Mouse (Mus musculus): Measurements from ENCODE around the gene Hps4. TPM values are rescaled to one million over a fixed set of nuclear protein-coding genes. Genes with fewer than 3 reads are reported as not detected.

Hps4 gene
- total RNA-seq, 2 experiments from 2014 or later = 27.8 to 33.6 TPM

DNA sequence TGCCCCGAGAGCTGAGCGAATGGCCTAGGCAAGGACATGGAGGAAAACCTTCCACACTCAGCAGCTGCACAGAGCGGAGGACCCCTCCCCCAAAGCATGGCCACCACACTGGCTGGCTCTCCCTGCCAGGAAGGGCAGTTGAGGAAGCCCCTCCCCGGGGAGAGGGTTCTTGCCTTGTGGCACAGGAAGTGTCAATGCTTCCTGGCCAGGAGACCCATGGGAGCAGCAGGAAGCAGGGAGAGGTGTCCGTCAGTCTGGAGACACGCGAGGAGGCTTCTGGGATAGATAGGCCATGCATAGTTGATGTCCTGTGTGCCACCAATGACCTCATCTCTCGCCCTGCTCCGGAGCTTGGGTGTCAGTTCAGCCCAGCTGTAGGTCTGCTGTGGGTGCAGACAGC lies 13.4 kb downstream of the Hps4 start:
- DNase-seq (ENCODE audit: low spot score in 2 of 2) = no peak
- intact Hi-C loops (cut with DNase I) = no loop called here

DNA sequence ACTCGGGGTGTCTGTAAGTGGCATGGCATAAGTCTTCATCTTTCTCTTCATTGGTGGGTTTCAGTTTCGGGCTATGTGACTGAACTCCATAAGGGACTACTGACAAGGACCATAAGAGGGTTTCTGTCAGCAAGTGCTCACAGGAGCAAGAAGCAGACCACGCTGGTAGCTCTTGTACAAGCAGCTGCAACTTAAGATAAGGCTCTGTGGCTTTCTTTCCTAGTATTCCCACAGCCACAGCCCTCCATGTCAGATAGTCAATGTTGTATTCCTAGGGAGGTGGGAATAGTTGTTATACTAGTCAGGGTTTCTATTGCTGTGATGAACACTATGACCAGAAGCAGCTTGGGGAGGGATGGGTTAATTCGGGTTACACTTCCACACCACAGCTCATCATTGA lies 16.6 kb downstream of the Hps4 start:
- no peak for DNase-seq (ENCODE audit: low spot score in 2 of 2)
- intact Hi-C loops (cut with DNase I) = no loop called here

DNA sequence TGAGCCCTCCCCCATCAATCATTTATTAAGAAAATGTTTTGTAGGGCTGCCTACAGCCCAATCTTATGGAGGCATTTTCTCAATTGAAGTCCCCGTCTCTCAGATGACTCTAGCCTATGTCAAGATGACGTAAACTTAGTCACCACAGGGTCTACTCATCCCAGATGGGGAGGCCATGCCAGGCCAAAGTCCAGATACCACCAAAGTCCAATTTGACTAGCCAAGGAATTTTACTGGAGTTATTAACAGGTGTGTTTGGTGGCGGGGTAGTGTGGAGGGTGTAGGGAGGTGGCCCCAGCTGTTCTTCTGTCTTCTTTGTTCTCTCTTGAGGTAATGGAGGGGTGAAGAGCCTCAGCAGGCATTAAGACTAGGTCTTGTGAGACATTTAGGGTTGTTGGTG lies 17.2 kb downstream of the Hps4 start:
- intact Hi-C loops (cut with DNase I) = no loop called here
- no peak for DNase-seq (ENCODE audit: low spot score in 2 of 2)

DNA sequence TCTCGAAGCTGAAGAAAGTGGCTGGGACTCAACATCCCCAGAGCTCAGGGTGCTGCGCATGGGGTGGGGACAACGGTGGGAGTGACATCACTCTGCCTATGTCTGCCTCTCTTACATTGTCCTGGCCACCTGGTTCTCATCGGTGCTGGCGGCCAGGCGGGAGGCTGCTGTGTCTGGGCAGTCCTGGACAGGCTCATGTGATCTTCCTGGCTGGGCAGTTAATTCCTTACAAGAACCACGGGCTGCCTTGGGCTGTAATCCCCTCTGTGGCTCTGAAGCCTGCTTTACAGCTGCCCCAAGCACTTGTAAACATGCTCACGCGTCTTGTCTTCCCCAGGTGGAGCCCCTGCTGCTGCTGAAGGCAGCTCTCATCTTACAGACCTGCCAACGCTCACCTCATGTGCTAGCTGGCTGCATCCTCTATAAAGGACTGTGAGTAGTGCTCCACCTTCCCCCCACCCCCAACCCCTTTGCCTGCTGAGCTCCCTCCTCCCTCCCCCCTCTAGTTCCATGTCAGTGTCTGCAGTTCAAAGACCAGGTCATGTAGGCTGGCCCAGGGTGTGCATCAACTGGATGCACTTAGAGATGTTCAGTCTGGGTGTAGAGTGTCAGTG lies 21.4 kb downstream of the Hps4 start:
- no peak for DNase-seq (ENCODE audit: low spot score in 2 of 2)
- intact Hi-C loops (cut with DNase I) = no loop called here

DNA sequence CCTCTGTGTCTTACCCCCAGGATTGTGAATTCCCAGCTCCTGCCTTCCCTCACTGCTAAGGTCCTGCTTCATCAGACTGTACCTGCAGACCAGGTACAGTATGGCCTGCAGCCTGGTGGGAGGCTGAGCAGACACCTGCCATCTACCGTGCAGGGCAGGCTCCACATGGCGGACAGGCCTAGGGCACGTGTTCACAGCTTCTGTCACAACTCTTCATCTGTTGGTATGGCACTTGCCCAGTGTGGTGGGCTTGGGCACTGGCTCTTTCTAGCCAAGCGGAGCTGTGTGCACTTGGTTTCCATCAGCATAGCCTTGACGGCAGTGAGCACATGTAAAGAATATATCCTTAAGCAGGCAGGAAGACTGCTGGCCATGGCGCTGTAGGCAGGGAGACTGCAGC lies 24.0 kb downstream of the Hps4 start:
- intact Hi-C loops (cut with DNase I) = no loop called here
- no peak for DNase-seq (ENCODE audit: low spot score in 2 of 2)

DNA sequence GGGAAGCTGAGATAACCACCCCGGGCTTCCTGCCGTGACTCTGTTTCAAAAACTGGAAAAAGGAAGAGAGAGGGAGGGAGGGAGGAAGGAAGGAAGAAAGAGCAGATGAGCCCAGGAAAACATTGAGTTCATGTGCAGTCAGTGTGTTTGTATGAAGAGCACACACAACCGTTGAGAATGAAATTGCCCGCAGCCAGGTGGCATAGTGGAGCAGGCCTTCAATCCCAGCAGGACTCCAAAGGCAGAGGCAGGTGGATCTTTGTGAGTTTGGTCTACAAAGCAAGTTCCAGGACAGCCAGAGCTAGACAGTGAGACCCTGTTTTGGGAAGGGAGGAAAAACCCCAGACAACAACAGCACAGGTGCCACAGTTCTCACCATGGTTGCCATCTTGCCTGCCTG lies 24.5 kb downstream of the Hps4 start:
- no peak for DNase-seq (ENCODE audit: low spot score in 2 of 2)
- intact Hi-C loops (cut with DNase I) = no loop called here

DNA sequence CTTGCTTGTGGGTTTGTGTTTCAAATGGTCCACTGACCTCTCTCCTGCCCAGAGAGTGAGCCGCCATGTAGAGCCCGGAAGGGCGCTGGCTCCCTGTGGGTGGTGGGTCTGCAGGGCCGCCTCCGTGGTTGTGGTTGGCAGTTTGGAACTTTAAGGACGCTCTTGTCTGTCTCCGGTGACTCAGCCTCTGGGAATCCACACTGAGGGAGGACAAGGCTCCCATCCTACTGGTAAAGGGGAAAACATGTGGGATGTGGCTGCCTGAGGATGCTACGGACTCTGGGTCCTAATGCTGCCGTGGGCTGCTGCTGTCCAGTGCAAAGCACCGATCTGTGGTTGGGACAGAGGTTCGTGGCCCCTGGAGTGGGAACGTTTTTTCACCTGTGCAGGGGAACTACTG lies 25.0 kb downstream of the Hps4 start:
- intact Hi-C loops (cut with DNase I) = no loop called here
- DNase-seq (ENCODE audit: low spot score in 2 of 2) = no peak

DNA sequence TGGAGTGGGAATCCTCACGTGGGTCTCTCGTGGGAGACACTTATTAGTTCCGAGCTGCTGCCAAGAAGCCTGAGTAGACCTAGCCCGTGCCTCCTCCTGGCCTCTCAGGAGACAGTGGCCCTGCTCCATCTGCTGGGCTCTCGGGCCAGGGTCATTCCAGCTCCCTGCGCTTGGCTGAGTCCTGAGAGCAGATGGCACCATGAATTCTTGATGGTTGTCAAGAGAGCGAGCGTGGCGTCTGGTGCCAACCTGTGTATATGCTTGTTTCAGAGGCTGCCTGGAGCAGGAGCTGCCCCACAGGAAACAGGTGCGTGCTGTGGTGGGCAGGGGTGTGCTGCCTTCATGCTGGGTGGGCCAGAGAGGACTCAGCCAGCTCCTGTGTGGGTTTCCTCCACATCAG lies 25.8 kb downstream of the Hps4 start:
- intact Hi-C loops (cut with DNase I) = no loop called here
- DNase-seq (ENCODE audit: low spot score in 2 of 2) = no peak

DNA sequence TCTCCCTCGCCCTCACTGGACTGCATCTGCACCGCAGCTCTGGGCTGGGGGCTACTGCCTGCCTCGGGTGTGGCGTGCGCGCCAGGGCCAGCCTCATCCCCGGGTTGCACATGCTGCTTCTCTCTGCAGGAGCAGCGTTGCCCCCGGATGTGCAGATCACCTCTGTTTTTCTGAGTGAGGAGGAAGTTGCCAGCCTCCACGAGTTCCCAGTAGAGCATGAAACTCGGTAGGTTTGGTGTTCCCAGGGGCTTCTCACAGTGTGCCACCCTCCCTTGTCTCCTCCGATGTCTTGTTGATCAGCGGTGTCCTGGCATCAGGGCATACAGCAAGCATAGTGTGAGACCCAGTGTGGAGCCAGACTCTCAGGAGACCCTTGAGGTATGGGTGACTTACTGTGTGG lies 26.4 kb downstream of the Hps4 start:
- intact Hi-C loops (cut with DNase I) = no loop called here
- DNase-seq (ENCODE audit: low spot score in 2 of 2) = no peak

DNA sequence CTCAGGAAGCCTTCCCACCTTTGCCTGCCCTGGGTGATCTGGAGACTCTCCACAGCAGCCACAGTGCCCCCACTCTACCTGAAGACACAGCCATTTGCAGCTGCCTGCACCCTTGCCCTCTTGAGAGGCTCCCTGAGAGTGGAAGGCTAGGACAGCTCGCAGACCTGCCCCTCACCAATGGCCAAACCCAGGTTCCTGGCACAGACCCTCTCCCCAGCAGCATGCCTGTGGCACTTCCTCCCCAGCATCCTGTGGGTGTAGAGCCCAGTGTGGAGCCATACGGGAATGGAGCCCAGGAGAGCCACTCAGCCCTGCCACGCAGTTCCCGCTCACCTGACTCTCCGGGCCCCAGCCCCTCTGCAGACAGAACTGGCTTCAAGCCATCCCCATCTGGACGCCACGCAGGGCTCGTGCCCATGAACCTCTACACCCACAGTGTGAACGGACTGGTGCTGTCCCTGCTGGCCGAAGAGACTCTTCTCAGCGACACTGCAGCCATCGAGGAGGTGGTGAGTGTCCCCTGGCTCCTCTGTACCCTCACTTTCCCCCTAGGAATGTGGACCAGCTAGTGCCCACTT lies 27.4 kb downstream of the Hps4 start:
- intact Hi-C loops (cut with DNase I) = no loop called here
- DNase-seq (ENCODE audit: low spot score in 2 of 2) = no peak

DNA sequence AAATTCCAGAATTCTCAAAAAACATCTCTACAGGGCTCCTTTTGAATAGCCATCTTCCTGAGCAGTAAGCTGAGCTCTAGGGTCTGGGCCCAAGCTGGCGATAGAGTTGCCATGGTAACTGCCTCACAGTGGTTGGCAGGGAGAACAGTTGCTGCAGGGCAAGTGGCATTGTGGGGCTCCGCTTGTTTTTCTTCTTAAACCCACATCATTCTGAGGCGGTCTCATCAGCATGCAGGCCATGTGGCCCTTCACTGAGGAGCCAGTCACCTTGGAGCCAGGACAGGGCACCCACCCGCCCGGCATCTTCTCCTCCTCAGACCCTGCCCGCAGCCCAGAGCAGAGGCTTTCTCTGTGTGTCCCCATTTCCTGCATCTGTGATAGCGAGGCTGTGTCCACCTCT lies 29.1 kb downstream of the Hps4 start:
- intact Hi-C loops (cut with DNase I) = no loop called here
- DNase-seq (ENCODE audit: low spot score in 2 of 2) = peak; percentile 64 to 71

DNA sequence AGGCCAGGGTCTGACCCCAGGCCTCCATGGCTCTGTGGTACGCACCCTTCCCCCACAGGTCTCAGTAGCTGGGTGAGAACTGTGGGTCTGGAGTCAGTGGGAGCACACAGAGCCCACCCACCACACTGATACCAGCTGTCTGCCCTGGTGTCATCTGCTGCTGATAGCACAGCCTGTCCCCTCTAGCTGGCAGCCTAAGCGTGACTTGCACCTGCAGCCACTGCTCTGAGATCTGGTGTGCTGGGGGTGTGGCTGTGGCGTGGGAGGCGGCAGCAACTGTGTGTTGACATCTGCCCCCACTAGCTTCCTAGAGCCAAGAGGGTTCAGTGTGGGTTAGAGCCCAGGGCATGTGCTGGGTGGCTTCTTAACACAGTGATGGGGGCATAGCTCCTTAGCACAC lies 33.2 kb downstream of the Hps4 start:
- no peak for DNase-seq (ENCODE audit: low spot score in 2 of 2)
- intact Hi-C loops (cut with DNase I) = no loop called here

DNA sequence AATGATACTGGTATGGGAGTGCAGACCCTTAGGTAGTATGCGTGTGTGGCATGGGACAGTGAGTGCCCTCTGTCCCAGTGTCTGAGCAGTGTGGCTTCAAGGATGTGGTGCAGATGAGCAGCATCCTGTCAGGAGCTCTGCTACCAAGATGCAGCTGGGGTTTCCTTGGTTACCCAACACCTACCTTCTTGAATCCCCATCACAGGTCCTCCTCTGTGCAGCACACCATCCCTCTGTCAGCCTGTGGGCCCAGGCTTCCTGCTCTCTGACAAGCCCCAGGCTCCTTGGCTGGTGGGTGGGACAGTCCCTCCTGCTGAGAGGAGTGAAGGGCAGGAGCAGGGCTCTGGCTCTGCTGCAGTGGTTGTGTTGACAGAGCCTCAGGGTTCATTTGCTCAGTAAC lies 34.5 kb downstream of the Hps4 start:
- no peak for DNase-seq (ENCODE audit: low spot score in 2 of 2)

DNA sequence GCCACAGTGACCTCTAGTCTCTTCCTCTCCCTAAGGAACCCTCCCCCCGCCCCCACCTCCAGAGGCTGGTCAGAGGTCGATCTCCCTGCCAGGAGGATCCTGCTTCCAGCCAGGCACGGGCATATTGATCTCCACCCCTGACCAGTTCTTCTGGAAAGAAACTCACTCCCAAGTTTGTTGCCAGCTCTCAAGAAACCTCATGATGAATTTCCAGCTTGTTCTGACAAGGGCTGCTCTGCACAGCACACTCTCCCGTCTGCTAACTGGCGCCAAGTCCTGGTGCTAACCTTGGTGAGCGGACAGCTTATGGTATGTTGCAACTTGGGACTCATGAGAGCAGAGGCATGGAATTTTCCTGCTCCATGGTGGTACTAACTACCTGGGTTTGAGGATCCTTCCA lies 35.8 kb downstream of the Hps4 start:
- intact Hi-C loops (cut with DNase I) = no loop called here

More for the DNA sequence above, 34.5 kb downstream of the Hps4 start:
- intact Hi-C loops (cut with DNase I) = no loop called here

DNA sequence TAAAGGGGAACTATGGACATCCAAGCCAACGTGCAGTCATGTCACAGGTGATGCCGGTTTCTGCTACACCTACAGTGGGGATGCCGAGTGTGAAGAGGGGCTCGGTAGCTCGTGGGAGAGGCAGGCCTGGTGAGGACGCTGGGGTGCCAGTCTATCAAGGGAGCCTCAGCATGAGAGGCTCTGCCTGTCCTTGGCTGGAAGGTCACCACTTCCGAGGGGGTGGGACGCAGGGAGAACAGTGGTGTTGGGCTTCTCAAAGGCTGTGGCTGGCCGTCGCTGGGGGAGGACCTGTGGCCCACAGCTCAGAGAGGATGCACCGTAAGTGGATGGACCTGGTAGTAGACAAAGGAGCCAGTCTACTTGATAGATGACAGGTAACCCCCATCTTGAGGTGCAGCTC lies 38.3 kb downstream of the Hps4 start:
- intact Hi-C loops (cut with DNase I) = no loop called here
- peak in 1 of 2 experiments; percentile 4 for DNase-seq (ENCODE audit: low spot score in 2 of 2)

More for the DNA sequence above, 35.8 kb downstream of the Hps4 start:
- DNase-seq (ENCODE audit: low spot score in 2 of 2) = no peak

DNA sequence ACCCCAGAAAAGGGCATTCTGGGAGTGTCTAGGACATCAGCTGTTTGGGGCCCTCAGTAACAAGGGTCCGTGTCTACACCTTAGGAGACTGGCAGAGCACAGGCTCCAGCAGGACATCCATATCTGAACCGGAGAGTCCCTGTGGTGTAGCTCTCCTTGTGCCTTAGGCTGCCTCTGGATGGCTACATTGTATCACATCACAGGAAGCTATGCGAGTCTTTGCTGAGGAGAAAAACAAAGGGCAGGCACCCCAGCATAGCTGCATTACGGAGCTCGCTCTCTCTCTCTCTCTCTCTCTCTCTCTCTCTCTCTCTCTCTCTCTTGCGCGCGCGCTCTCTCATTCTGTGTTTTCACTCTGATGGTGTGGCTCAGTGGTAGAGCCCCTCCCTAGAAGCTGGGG lies 39.2 kb downstream of the Hps4 start:
- intact Hi-C loops (cut with DNase I) = no loop called here
- DNase-seq (ENCODE audit: low spot score in 2 of 2) = peak in 1 of 2 experiments; percentile 4

DNA sequence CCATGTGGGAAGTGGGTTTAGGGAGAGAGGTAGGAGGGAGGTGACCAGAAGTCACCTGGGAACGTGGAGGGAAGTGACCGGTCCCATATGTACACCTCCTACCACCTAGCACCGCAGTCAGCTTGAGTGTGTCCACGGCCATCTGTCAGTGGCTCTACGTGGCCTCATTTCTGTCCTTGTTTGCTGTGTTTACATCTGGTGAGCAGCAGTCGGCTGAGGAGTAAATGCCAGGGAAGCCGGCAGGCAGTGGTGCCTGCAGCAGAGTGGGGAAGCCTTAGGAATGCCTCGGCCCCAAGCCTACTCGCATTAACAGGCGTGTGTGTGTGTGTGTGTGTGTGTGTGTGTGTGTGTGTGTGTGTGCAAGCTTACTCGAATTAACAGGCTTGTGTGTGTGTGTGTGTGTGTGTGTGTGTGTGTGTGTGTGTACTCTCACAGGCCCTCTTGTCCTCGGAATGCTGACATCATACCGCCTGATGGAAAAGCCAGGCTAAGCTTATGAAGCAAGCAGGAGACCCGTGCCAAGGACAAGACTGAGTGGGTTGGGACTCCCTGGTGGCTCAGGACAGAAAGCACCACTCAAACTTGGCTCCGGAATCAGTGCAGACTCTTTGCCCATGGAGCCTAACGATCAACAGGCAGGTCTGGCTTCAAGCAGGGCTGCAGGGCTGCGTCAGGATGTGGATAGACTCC lies 39.9 kb downstream of the Hps4 start:
- DNase-seq (ENCODE audit: low spot score in 2 of 2) = peak; percentile 63 to 65
- intact Hi-C loops (cut with DNase I) = no loop called here

DNA sequence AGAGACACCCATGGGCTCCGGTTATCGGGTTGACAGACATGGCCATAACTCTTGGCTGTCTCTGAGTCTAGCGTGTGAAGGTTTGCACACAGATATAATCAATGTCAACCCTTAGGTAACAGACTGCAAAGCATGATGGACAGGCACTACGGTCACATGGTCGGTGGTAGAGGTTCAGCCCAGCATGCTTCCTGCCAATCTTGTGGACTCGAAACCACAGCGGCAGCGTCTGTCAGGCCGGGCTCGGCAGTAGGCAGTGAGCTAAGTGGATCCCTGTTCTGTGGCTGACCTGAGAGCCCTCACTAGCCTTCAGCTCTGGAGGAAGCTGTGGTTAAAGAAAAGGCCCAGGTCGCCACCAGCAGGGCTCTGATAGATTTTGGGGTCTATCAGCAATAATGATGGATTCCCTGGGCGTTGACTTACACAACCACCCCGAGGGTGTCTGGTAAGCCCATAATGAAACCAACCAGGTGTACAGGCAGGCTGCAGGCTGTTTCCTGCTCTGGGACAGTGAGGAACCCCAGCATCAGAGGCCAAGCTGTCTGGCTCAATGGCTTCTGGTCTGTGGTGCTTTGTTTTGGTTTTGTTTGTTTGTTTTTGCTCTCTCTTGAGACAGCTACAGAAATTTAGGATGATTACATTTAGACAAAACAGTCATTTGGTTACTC lies 42.1 kb downstream of the Hps4 start:
- no peak for DNase-seq (ENCODE audit: low spot score in 2 of 2)
- intact Hi-C loops (cut with DNase I) = loop anchor here (5.0 kb wide), 1 partner anchor 43 kb away; the partner anchor contains the start of genes Hps4 and Srrd

DNA sequence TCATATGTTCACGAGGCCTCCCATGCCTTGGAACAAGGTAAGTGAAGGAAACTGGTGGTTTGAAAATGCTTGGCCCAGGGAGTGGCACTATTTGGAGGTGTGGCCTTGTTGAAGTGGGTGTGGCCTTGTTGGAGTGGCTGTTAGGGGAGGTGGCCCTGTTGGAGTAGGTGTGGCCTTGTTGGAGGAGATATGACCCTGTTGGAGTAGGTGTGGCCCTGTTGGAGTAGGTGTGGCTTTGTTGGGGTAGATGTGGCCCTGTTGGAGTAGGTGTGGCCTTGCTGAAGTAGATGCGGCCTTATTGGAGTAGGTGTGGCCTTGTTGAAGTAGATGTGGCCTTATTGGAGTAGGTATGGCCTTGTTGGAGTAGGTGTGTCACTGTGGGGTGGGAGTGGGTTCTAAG lies 43.1 kb downstream of the Hps4 start:
- DNase-seq (ENCODE audit: low spot score in 2 of 2) = no peak
- intact Hi-C loops (cut with DNase I) = loop anchor here (5.0 kb wide), 1 partner anchor 44 kb away; the partner anchor contains the start of genes Hps4 and Srrd

DNA sequence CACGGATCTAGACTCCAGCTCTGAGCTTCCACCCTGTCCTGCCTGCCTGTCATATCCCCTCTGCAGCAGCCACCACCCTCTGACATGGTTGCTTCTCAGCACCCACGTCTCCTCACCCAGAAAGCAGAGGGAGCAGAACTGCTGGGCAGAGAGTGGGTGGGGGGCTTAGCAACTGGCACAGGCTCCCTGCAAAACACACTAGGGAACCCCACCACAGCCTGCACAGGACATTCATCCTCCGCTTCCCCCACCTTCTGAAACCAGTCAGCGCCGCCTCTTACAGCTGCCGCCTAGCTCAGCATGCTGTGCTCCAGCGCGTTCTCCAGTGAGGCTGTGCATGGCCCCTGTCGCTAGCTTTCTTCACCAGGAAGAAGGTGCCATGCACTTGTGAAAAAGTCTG lies 46.5 kb downstream of the Hps4 start:
- no peak for DNase-seq (ENCODE audit: low spot score in 2 of 2)
- intact Hi-C loops (cut with DNase I) = loop anchor here (5.0 kb wide), 1 partner anchor 47 kb away; the partner anchor contains the start of genes Hps4 and Srrd

DNA sequence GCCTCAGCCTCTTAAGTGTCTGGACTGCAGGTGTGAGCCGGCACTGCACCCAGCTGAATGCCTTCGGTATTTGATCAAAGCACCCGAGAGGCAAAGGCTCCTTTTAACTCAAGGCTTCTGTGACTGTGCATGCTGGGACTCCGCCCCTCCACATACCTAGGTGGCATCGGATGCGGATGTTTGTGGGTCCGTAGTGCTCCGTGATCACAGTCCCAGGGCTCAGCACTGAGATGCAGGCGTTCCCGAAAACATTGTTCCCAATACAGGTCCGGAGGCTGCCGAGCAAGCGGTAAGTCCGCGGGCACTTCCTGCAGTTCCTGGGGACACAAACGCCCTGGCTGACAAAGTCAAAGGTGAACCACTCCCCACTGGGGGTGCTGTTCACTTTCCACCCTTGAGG lies 48.1 kb downstream of the Hps4 start:
- intact Hi-C loops (cut with DNase I) = loop anchor here (5.0 kb wide), 1 partner anchor 36 kb away; no protein-coding TSS in a partner anchor

More for the DNA sequence above, 48.1 kb downstream of the Hps4 start:
- DNase-seq (ENCODE audit: low spot score in 2 of 2) = no peak

Data from left cerebral cortex, postnatal 36 days (tissue).